Mouse (Mus musculus): ENCODE measurements at regions not wholly inside any gene's neighbourhood (a gene's known extent, or its start where the extent isn't known, plus 50 kb on each side); places are given as distances from the start of the nearest gene placed in this dataset.
A peak's percentile ranks its signal among the peaks of the same experiment; 100 is the strongest.

DNA sequence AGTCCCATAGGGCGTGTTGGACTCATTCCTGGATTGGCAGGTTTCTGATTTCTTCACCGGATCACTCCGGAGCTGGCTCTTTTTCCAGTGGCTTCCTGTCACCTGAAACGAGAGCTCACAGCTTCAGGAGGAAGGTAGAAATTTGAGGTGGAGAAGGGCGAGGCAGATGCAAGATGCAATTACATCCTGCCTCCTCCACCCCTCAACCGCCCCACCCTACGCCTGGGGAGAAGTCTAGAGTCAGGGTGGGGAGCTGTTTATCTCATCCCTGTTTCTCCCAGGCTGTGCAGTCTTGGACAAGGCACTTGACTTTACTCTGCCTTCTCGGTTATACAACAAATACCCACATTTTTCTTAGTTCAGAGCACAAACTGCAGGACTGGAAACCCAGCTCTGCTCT, 302.8 kb upstream of the Klf3 start:
- no peak for ATAC-seq

DNA sequence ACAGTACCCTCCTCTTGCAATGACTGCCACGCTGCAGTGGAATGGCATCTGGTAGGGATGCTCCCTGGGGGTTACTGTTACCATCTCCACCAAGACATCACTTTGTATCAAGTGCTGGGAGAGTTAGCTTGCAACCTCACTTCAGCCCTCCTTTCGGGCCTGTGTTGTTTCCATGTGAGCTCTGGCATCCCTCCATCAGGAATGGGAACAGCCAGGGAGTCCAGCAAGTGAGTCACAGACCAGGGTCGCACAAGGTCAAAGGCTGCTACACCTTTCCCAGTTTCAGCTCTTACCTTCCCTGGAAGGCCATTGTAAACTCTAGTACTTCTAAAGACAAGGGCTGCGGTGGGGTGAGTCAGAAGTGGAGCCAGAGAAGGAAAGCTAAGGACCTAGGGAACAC, 302.3 kb upstream of the Klf3 start:
- ATAC-seq, result no peak

DNA sequence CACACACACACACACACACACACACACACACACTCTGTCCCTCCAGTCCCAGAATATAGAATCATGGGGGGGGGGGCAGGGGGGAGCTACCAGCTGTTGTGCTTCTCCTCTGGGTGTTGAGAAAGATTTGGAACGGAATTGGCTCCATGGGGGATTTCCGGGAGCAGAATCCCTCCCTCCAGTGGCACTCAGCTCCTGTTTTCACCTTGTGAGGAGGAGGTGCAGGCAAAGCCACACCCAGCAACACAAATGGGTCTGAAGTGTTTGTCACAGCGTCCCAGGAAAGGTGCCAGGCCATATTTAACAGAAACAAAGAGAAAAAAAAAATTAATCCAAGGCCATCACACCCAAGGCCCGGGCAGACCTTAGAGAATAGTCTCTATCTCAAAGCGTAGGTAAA, 301.4 kb upstream of the Klf3 start:
- no peak for ATAC-seq

DNA sequence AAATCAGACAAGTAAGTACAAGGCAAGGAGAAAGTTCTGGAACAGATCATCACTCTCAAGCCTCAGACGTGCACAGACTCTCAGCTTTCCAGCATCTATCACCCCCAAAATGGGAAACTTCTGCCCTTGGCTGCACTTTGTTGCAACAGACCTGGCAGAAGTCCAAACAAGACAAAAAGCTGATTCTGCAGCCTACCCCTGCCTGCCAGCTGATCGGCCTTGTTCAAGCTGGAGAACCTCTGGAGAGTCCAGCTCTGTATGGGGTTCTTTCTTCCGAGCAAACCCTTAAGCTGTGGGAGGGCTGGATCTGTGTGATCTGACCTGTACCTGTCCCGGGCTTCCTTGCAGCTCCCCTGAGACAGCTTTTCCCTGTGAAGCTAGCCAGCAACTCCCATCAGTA, 299.7 kb upstream of the Klf3 start:
- ATAC-seq, result no peak

DNA sequence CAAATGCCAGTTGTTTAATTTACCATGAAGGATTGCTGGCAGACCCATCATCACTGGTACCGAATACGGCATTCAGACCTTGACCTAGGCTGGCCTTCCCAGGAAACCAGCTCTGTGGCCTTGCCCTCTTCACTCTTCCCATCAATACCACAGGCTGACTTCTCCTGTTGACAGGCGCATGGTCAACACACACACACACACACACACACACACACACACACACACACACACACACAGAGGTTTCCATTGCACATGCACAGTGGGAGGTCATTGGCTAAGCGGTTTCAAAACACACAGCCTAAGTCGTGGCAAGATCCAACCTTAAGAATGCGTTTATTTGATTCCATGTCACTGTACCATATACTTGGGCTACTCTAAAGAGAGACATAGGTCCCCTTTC, 298.7 kb upstream of the Klf3 start:
- ATAC-seq, result no peak

DNA sequence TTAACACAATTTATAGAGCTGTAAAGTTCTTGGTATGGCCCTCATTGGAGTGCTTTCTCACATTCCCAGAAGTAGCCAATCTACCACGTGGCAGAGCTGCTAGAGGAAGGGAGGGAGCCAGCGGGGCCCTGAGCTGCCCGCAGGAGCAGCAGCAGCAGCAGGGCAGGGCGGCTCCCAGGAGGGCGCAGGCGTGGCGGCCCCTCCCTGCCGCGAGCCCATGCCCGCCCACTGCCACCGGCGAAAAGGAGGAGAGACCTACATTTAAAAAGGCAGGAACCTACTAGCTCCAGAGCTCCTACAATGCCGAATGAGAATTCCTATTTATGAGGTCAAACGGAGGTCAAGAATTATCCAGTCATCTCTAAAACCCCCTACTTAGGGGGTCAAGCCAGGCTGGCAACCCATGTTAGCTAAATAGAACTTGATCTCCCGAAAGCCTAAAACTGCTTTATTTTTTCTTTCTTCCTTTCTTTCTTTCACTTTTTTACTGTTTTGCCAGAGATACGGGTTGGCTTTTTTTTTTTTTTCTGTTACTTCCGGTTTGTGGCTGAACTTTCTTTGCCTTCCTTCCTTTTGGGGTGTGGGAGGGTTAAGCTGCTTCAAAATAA, 297.9 kb upstream of the Klf3 start:
- peak; percentile 60 for ATAC-seq

DNA sequence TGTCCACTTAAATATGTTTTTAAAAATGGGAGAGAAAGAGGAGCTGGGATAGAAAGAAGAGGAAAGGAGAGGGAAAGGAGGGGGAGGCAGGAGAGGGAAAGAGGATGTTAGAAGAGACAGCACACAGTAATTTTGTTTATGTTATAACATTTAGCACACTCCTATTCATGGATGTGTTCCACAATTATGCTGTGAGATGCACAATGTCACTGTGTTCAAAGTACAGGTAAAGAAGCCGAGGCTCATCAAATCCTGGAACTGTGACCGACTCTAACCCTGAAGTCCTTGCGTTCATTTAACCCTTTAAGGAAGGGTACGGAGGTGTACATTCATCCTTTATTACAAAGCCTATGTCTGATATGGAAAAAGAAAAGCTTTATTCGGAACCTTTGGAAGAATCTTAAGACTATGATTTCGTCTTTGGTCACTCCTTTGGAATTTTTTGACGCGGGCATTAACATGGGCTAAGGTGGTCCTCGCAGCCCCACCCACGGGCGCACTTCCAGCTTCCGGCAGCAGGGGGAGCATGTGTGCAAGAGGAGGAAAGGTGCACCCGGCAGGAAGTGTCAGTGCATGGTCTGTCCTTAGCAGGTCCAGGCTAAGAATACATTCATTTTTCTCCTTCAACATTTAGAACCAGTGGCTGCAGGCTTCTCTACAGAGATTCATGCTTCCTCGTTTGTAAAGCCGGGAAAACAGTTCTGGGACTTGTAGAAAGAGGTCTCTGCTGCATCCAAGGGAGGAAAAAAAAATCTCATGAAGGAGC, 297.2 kb upstream of the Klf3 start:
- ATAC-seq, result peak; percentile 79

DNA sequence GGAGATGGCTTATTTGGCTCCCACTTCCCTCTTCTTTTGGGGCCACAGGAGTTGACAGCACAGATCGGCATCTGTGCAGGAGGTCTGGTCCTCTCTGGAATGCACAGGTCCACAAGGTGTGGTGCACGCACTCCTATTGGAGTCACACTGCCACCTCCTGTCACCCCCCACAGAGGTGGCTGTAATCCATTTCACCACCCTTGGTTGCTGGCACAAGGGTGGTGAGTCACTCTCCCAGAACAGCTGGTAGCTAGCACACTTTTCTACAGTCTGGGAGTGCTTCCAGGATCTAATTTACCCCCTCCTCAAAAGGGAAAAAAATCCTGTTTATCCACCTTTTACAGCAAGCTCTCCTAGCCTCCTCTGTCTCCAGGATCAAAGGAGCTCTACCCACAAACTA, 294.6 kb upstream of the Klf3 start:
- ATAC-seq, result no peak

DNA sequence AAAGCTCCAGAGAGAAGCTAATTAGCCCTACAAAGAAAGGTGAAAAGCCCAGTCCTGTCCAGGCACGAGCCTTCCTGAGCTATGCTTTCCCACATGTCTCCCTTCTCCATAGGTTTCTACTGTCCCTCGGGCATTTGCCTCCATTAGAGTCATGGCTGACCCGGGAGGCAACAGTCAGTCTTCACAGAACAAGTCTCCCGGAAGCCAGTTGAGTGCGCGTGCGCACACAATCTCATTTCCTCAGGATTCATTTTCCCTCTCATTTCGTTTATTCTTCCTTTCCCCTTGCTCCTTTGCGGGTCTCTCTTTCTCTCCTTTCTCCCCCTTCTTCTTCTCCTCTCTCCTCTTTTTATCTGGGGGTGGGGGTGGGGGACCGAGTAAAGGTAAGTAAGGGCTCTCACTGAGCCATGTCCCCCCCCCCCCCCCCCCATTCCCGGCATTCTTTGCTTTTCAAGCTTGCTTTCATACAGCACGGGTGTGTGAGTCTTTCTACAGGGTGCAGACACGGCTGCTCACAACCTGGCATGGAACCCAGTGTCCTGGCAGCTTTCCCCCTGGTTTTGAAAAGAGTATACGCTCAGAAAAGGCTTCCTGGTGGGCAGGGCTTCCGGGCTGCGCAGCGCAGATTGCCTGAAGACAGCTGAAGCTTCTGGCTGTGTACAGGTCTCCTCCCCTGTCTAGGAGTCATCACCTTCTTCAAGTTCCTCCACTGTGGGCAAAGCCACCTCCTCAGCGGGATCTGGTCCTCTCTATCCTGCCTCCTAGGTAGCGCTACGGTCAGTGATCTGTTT, 289.8 kb upstream of the Klf3 start:
- no peak for ATAC-seq

DNA sequence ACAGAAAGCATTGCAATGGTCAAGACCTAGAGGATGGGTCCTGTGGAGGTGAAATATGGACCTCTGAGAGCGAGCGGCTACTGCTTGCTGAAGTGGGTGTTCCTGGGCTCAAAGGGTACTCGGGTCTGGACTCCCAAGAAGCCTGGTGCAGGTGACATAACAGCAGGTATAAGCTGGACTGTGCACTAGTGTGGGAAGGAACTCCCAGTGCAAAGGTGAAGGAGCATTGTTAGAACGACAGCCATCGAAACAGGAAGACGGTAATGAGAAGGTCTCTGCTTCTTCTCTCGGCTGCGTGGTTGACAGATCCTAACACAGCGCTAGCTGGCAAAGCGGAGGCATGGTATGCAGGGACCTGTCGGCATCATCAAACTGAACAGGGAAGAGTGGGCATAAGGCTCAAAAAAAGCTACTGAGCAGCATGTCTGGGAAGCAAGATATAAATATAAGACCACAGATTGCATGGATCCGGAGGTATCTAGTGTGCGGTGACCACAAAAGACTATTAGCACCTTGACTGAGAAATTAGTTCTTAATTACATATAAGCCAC, 287.0 kb upstream of the Klf3 start:
- no peak for ATAC-seq

DNA sequence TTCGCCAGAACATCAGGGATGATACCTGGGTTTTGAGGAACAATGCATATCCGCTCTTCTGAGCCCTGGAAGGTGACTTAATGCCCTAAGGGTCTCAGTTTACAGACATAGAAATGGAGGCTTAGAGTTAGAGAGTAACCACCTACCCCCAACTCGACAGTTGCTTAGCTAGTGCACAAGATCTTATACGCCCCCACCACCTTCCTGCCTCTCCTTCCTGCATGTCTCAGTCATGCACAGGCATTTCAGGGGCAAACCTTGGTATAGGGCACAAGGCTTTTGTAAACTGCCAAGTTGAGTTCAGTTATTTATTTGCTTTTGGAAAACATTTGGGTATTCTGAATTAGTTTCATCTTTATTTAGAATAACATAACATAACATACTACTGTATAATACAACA, 285.9 kb upstream of the Klf3 start:
- no peak for ATAC-seq

DNA sequence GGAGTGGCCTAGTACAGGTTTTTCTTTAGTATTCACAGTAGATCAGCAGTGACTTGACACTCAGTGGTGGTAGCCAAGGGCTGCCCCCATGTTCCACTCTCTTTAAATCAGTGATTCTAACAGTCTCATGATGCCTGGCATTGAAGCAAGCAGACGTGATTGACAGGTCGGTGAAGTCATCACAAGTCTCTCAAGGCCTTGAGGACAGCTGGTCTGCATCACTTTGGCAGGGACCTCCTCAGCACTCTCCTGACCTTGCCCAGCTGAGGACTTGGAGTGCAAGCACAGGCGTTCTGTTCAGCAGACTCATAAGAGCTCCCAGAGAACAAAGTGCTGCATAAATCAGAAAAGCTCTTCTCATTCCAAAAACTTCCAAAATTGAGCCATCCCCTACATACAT, 285.4 kb upstream of the Klf3 start:
- no peak for ATAC-seq

DNA sequence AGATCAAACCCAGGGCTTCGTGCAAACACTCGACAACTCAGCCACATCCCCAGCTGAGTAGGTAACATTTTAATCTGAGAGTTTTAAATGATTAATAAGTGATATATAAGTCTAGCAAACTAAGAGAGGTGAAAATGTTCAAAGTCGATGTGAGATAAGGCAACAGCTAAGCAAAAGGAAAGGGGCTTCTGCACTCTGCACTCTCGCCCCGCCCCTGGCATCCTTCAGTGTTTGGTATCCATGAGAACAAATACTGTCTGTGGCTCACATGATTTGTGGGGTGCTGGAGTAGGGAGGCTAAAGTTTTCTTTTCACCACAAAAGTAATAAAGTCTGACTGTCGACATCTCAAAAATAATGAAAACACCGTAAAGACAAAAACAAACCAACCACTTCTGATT, 284.2 kb upstream of the Klf3 start:
- no peak for ATAC-seq

DNA sequence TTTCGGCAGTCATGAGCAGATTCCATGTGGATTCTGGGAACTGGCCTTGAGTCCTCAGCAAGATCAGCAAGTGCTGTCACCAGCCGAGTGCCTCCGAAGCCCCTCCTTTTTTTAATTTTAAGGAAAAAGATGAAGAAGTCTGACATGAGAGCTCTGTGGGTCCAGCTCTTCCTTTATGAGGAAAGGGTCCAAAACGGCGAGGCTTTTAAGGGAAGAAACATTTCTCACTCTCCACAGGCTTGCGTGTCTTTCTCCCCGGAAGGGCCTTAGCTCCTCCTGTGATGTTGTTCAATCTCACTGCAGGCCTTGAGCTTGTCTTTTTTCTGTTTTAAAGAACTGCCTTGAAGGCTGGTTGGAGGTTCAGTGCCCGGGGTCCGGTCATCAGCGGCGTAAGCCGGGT, 283.5 kb upstream of the Klf3 start:
- no peak for ATAC-seq

DNA sequence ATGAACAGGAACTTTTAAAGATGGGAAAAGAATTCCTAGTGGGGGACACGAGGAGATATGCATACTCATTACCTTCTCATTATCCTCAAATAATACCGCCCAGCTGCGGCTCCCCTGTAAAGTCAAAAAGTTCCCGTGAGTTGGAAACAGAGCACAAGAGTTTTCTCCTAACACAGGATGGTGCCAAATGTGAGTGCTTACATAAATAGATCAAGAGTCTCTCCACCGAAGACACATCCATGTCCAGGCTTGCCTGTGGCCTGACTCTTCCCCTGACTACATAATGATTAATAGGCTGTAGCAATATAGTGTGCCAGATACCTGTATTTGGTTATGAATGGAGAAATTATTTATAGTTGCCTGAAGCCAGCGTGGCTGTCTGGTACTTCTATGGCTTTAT, 281.8 kb upstream of the Klf3 start:
- ATAC-seq, result no peak

DNA sequence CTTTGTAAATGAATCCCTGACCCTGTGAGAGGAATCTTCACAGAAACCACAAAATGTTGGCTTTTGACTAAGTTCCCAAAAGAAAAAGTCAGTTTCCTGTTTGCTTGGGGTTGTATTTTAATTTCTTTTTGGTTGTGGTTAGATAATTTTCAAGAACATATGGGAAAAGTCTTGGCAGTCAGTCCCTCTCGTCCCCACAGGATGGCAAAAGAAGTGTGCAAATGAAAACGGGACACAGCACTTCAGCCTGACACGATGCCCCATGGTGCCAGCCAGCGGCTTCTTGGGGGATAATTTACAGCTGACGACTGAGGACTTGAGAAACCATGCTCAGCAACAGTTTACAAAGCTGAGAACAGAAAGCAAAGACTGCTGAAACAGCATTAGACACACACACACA, 281.2 kb upstream of the Klf3 start:
- ATAC-seq, result no peak

DNA sequence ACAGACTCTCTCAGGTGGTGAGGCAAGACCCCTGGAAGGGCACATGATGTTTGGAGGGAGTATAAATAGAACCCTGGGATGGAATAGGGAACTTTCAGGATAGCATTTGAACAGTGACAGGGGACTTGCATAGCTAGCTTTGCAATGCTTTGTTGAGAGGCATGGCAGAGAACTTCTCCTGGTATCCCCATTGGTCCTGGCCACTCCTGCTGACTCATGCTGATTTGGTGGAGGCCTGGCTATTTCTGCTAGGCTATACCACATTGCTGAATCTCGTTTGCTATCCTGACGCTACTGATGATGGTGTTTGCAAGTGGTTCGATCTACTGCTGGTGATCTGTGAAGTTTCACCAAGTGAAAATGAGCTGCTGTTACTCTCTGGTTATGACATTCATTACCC, 276.7 kb upstream of the Klf3 start:
- ATAC-seq, result no peak

DNA sequence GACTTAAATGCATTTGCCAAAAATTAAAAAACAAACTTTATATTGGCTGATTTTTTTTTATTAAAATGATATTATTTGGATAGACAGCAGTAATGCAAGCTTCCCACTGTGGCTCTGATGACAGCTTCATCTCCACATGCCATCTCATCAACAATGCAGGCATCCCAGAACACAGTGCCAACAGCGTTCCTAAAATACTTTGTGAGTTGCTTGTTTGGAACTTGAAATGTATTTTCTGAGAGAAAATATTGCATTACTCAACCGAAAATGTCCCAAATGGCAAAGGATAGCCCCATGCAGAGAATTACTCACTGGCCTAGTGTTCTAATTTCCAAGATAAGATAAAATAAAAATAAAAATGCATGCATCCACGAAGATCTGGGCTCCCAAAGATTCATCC, 275.2 kb upstream of the Klf3 start:
- no peak for ATAC-seq

DNA sequence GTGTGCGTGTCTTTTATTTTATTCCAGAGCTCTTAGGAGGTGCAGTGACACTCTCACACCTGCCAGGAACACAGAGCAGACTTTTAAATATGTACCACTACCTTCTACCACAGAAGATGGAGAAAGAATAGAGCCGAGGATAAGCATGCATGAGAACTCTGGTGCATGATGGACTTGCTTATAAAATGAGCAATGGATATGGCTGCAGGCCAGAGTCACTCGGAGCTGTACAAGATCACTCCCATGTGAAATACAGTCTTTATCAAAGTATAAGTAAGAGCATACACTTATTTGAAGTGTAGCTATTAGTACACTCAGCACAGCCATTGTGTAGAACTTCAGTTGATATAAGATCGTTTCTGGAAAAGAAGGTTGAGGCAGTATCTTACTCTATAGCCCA, 268.8 kb upstream of the Klf3 start:
- no peak for ATAC-seq

DNA sequence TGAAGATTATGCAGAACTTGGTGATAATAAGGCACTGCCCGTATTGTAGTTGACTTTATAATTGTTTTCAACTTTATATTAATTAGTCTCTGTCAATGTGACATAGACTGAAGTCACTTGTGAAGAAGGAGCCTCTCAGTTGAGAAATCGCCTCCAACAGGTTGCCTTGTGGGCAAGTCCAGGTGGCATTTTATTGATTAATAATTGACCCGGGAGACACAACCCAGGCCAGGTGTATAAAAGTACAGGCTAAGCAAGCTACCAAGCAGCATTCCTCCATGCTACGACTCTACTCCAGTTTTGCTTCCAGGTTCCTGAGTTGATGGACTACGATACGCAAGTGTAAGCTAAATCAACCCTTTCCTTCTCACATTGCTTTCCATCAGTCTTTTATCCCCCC, 268.2 kb upstream of the Klf3 start:
- ATAC-seq, result no peak

DNA sequence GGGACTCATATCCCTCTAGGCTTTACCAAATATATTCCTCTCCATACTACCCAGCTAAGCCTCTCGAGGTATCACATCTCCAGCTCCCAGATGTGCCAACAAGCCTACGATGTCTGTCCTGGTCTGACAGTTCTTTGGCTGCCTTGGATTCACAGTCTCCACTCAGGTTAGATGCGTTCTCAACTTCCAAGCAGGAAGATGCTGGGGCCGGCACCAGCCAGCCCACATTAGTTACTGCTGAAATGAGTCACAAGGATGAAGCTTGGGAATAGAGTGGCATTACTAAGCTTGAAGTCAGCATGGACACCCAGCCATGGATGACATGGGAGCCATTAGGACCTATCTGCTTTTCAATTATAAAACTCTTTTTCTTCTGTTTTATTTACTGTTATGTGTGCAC, 267.6 kb upstream of the Klf3 start:
- no peak for ATAC-seq

DNA sequence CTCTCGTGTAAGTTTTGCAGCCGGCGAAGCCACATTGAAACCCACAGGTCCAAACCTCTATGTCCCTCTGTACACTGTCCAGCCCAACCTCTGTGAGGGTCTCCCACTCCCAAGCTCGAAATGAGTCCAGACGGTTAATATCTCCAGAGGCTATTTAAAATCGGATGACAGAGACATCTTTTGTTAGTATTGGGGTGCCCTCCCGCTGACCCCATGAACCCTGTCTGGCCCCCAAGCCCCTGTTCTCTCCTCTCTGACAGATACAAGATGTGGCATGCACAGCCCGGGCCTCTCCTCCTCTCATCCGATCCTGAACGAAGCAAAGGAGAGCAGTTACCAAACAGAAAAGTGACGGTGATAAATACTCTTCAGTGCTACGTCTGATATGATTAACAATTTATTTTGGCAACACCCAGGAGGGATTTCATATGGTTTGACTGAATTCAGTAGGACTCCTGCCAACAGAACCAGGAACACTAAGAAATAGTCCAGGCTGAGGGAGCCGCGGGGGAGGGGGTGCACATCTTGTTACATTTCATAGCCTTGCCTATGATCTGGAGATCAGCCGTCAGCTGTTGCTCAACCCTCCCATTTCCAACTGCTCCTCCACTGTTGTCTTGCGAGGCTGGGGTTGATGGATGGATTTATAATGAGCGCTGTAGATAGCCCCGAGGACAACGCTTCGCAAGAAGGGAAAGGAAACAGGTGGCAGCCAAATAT, 266.6 kb upstream of the Klf3 start:
- no peak for ATAC-seq

DNA sequence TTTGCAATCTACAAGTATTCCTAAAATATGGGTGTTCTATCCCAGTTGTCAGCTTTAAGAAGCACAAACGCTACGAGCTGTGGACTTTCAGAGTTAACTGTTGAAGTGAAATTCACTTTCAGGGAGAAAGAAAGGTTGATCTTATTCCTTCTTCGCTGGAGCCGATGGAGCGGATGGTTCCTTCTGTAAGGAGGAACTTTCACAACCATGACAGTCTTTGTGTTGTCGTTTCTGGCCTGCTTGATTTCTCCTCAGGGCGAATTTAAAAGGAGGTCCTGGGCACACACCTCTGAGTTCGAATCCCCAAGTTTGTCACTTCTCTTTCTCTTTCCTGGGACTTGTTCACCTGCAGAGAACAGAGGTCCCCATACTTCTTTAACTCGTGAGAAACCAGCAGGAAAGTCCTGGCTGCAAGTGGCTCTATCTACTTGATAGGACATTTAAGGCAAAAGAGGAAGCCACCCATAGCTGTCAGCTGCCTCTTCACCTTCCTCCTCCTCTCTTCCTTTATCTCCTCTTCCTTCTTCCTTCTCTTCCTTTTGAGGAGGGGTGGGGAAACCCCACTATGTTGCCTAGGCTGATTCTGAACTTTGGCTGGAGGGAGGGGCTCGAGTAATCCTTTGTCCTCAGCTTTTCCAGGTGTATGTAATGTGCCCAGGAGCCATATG, 265.9 kb upstream of the Klf3 start:
- no peak for ATAC-seq

Data from inflammation-experienced regulatory T-cells, adult 6 months (primary cell).